Mouse (Mus musculus): ENCODE measurements around the gene Fam129c. TPM values are rescaled to one million over a fixed set of nuclear protein-coding genes. Genes with fewer than 3 reads are reported as not detected.
A peak's percentile ranks its signal among the peaks of the same experiment; 100 is the strongest.

The Fam129c gene
- polyA plus RNA-seq, 1 experiment = 2.9 TPM

GRCm38 (mm10) chr8:71610822-71611651 is 13.6 kb downstream of the Fam129c start, which contains the start of gene Colgalt1:
Gene Colgalt1, plus strand, starts transcription at chr8:71610998.
- peak within 1 kb of the TSS; percentile 73 for H3K4me2 ChIP-seq (ENCODE audit: low read depth)
- H3K36me3 ChIP-seq (ENCODE audit: control insufficient read depth, insufficient read depth) = no peaks in the 10 kb centered on the region
- H3ac ChIP-seq (ENCODE audit: control insufficient read depth, insufficient read length) = peak within 1 kb of the TSS; percentile 71
- peaks cover 3% of the 10 kb centered on the region for H3K79me2 ChIP-seq (ENCODE audit: control insufficient read depth, insufficient read depth)
- H3K27me3 ChIP-seq (ENCODE audit: control insufficient read depth, insufficient read depth, insufficient read length) = no peaks in the 10 kb centered on the region
- peak within 1 kb of the TSS; percentile 44 for H3K4me3 ChIP-seq
- TF ChIP-seq REST (IDR thresholded peaks at IDR 0.05; ENCODE audit: insufficient read depth, insufficient read length) = no peak
- TF ChIP-seq POLR2A (IDR thresholded peaks at IDR 0.05; ENCODE audit: insufficient read length, low read depth) = peak; percentile 93
- TF ChIP-seq TCF3 (IDR thresholded peaks at IDR 0.05; ENCODE audit: insufficient read length, low read depth) = no peak
- TF ChIP-seq CEBPB (IDR thresholded peaks at IDR 0.05; ENCODE audit: insufficient read depth, poor library complexity, severe bottlenecking) = no peak
- TF ChIP-seq MAX (IDR thresholded peaks at IDR 0.05; ENCODE audit: low read depth) = no peak
- TF ChIP-seq MYOD1 (IDR thresholded peaks at IDR 0.05; ENCODE audit: control insufficient read depth in 1 of 3, insufficient read length in 2 of 3, low read depth in 2 of 3) = peak in 2 of 3 experiments; percentile 79 to 89
- no peak for TF ChIP-seq TCF12 (IDR thresholded peaks at IDR 0.05; ENCODE audit: insufficient read depth, poor library complexity, severe bottlenecking)
- peak in 2 of 3 experiments; percentile 87 to 88 for TF ChIP-seq MYOG (IDR thresholded peaks at IDR 0.05; ENCODE audit: control insufficient read depth in 1 of 3, insufficient read depth in 1 of 3, insufficient read length in 2 of 3, low read depth in 2 of 3)
- TF ChIP-seq SRF (IDR thresholded peaks at IDR 0.05; ENCODE audit: control insufficient read depth, insufficient read length, low read depth) = no peak
- no peak for TF ChIP-seq USF1 (IDR thresholded peaks at IDR 0.05; ENCODE audit: low read depth)
- TF ChIP-seq POLR2AphosphoS2 (IDR thresholded peaks at IDR 0.05; ENCODE audit: insufficient read length, low read depth) = peak; percentile 71
- peak; percentile 32 for TF ChIP-seq E2F4 (IDR thresholded peaks at IDR 0.05; ENCODE audit: insufficient read depth)

- peak overlapping the region; percentile 73 for H3K4me2 ChIP-seq (ENCODE audit: low read depth)
- H3ac ChIP-seq (ENCODE audit: control insufficient read depth, insufficient read length) = no peak overlapping the region
- no peak for TF ChIP-seq SRF (IDR thresholded peaks at IDR 0.05; ENCODE audit: control insufficient read depth, insufficient read length, low read depth)
- TF ChIP-seq TCF3 (IDR thresholded peaks at IDR 0.05; ENCODE audit: insufficient read length, low read depth) = no peak
- no peak for TF ChIP-seq MYOG (IDR thresholded peaks at IDR 0.05; ENCODE audit: control insufficient read depth in 1 of 3, insufficient read depth in 1 of 3, insufficient read length in 2 of 3, low read depth in 2 of 3)
- no peak for TF ChIP-seq MAX (IDR thresholded peaks at IDR 0.05; ENCODE audit: low read depth)
- TF ChIP-seq USF1 (IDR thresholded peaks at IDR 0.05; ENCODE audit: low read depth) = no peak
- no peak for TF ChIP-seq CEBPB (IDR thresholded peaks at IDR 0.05; ENCODE audit: insufficient read depth, poor library complexity, severe bottlenecking)
- TF ChIP-seq TCF12 (IDR thresholded peaks at IDR 0.05; ENCODE audit: insufficient read depth, poor library complexity, severe bottlenecking) = no peak
- TF ChIP-seq POLR2A (IDR thresholded peaks at IDR 0.05; ENCODE audit: insufficient read length, low read depth) = no peak
- TF ChIP-seq REST (IDR thresholded peaks at IDR 0.05; ENCODE audit: insufficient read depth, insufficient read length) = no peak
- TF ChIP-seq POLR2AphosphoS2 (IDR thresholded peaks at IDR 0.05; ENCODE audit: insufficient read length, low read depth) = no peak
- no peak for TF ChIP-seq MYOD1 (IDR thresholded peaks at IDR 0.05; ENCODE audit: control insufficient read depth in 1 of 3, insufficient read length in 2 of 3, low read depth in 2 of 3)
- TF ChIP-seq E2F4 (IDR thresholded peaks at IDR 0.05; ENCODE audit: insufficient read depth) = no peak
- no peaks in the 10 kb centered on the region for H3K36me3 ChIP-seq (ENCODE audit: control insufficient read depth, insufficient read depth)
- H3K4me3 ChIP-seq = peak overlapping the region; percentile 44
- peaks cover 3% of the 10 kb centered on the region for H3K79me2 ChIP-seq (ENCODE audit: control insufficient read depth, insufficient read depth)
- no peaks in the 10 kb centered on the region for H3K27me3 ChIP-seq (ENCODE audit: control insufficient read depth, insufficient read depth, insufficient read length)
These were observed 14.7 kb downstream of the Fam129c start for GRCm38 (mm10) chr8:71612141-71612540.

- TF ChIP-seq MYOD1 (IDR thresholded peaks at IDR 0.05; ENCODE audit: control insufficient read depth in 1 of 3, insufficient read length in 2 of 3, low read depth in 2 of 3) (peak in 1 of 3 experiments; percentile 14), MAX (IDR thresholded peaks at IDR 0.05; ENCODE audit: low read depth) (no peak)
- H3K79me2 ChIP-seq (ENCODE audit: control insufficient read depth, insufficient read depth) = peaks cover 3% of the 10 kb centered on the region
- no peaks in the 10 kb centered on the region for H3K36me3 ChIP-seq (ENCODE audit: control insufficient read depth, insufficient read depth)
- H3K27me3 ChIP-seq (ENCODE audit: control insufficient read depth, insufficient read depth, insufficient read length) = no peaks in the 10 kb centered on the region
- H3ac ChIP-seq (ENCODE audit: control insufficient read depth, insufficient read length) = no peak overlapping the region
- no peak overlapping the region for H3K4me2 ChIP-seq (ENCODE audit: low read depth)
- H3K4me3 ChIP-seq = no peak overlapping the region
These were observed 16.0 kb downstream of the Fam129c start for GRCm38 (mm10) chr8:71613418-71613817.

GRCm38 (mm10) chr8:71619786-71620185 is 22.3 kb downstream of the Fam129c start:
- Histone ChIP-seq H3K36me3 (ENCODE audit: control insufficient read depth, insufficient read depth) (peaks cover 31% of the 10 kb centered on the region), H3ac (ENCODE audit: control insufficient read depth, insufficient read length) (no peak overlapping the region), H3K4me3 (no peak overlapping the region), H3K79me2 (ENCODE audit: control insufficient read depth, insufficient read depth) (no peaks in the 10 kb centered on the region), H3K27me3 (ENCODE audit: control insufficient read depth, insufficient read depth, insufficient read length) (no peaks in the 10 kb centered on the region), H3K4me2 (ENCODE audit: low read depth) (no peak overlapping the region)
- no peak for TF ChIP-seq POLR2AphosphoS2 (IDR thresholded peaks at IDR 0.05; ENCODE audit: insufficient read length, low read depth)
- TF ChIP-seq MYOD1 (IDR thresholded peaks at IDR 0.05; ENCODE audit: control insufficient read depth in 1 of 3, insufficient read length in 2 of 3, low read depth in 2 of 3) = peak in 1 of 3 experiments; percentile 6

- no peak overlapping the region for H3ac ChIP-seq (ENCODE audit: control insufficient read depth, insufficient read length)
- no peak for TF ChIP-seq POLR2A (IDR thresholded peaks at IDR 0.05; ENCODE audit: insufficient read length, low read depth)
- TF ChIP-seq MAX (IDR thresholded peaks at IDR 0.05; ENCODE audit: low read depth) = no peak
- no peak for TF ChIP-seq MYOD1 (IDR thresholded peaks at IDR 0.05; ENCODE audit: control insufficient read depth in 1 of 3, insufficient read length in 2 of 3, low read depth in 2 of 3)
- no peak for TF ChIP-seq E2F4 (IDR thresholded peaks at IDR 0.05; ENCODE audit: insufficient read depth)
- TF ChIP-seq POLR2AphosphoS2 (IDR thresholded peaks at IDR 0.05; ENCODE audit: insufficient read length, low read depth) = no peak
- TF ChIP-seq USF1 (IDR thresholded peaks at IDR 0.05; ENCODE audit: low read depth) = no peak
- TF ChIP-seq CEBPB (IDR thresholded peaks at IDR 0.05; ENCODE audit: insufficient read depth, poor library complexity, severe bottlenecking) = no peak
- TF ChIP-seq REST (IDR thresholded peaks at IDR 0.05; ENCODE audit: insufficient read depth, insufficient read length) = no peak
- no peak for TF ChIP-seq MYOG (IDR thresholded peaks at IDR 0.05; ENCODE audit: control insufficient read depth in 1 of 3, insufficient read depth in 1 of 3, insufficient read length in 2 of 3, low read depth in 2 of 3)
- TF ChIP-seq SRF (IDR thresholded peaks at IDR 0.05; ENCODE audit: control insufficient read depth, insufficient read length, low read depth) = no peak
- TF ChIP-seq TCF12 (IDR thresholded peaks at IDR 0.05; ENCODE audit: insufficient read depth, poor library complexity, severe bottlenecking) = no peak
- TF ChIP-seq TCF3 (IDR thresholded peaks at IDR 0.05; ENCODE audit: insufficient read length, low read depth) = no peak
- no peak overlapping the region for H3K4me3 ChIP-seq
- H3K27me3 ChIP-seq (ENCODE audit: control insufficient read depth, insufficient read depth, insufficient read length) = no peaks in the 10 kb centered on the region
- no peaks in the 10 kb centered on the region for H3K79me2 ChIP-seq (ENCODE audit: control insufficient read depth, insufficient read depth)
- peaks cover 31% of the 10 kb centered on the region for H3K36me3 ChIP-seq (ENCODE audit: control insufficient read depth, insufficient read depth)
- H3K4me2 ChIP-seq (ENCODE audit: low read depth) = no peak overlapping the region
These were observed 27.6 kb downstream of the Fam129c start for GRCm38 (mm10) chr8:71625088-71625487.
